Mouse (Mus musculus): ENCODE data around the gene Naa15. TPM values are rescaled to one million over a fixed set of nuclear protein-coding genes. Genes with fewer than 3 reads are reported as not detected.
"Not testable (repeated sequence)": the region's sequence is repeated elsewhere in the genome, so short reads cannot be mapped to it uniquely, and the experiment has no call there.

Naa15 gene
- polyA plus RNA-seq, 1 experiment: 6.7 TPM

DNA sequence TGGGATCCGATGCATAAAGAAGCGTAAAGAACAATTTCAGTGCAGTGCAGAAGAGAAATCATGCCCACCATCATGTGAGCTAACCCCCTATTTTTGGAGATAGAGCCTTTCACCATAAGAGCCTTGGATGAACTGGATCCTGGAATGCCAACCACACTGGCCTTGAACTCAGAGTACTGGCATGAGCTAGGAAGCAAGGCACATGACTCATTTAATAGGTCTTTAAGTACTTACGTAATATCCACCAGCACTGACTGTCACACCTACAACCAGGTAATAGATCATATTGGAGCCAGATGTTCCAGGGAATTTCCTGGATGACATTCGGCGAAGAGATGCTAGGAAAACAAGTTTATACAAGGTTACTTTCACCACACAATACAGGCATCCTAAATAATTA is 23.4 kb upstream of the Naa15 start:
- TF ChIP-seq CTCF (IDR thresholded peaks at IDR 0.05; ENCODE audit: borderline replicate concordance, control insufficient read depth, extremely low read depth, insufficient read depth, low read length, poor library complexity) (no peak), POLR2A (IDR thresholded peaks at IDR 0.05; ENCODE audit: control insufficient read depth, extremely low read depth, insufficient read depth, low read length, poor library complexity) (no peak)
- Histone ChIP-seq H3K27me3 (ENCODE audit: control insufficient read depth, insufficient read depth, low read length) (no peaks in the 10 kb centered on the region), H3K36me3 (ENCODE audit: control insufficient read depth, insufficient read depth, low read length) (no peaks in the 10 kb centered on the region), H3K4me3 (ENCODE audit: control insufficient read depth, insufficient read depth, low read length) (no peak overlapping the region), H3K27ac (ENCODE audit: control insufficient read depth, insufficient read depth, low read length) (no peak overlapping the region), H3K4me1 (replicated peaks; ENCODE audit: control insufficient read depth, insufficient read depth, low read length) (peaks cover 8% of the 10 kb centered on the region)
- WGBS: 95% methylated on average over 5 of the region's 5 CpGs
- DNase-seq: no peak

DNA sequence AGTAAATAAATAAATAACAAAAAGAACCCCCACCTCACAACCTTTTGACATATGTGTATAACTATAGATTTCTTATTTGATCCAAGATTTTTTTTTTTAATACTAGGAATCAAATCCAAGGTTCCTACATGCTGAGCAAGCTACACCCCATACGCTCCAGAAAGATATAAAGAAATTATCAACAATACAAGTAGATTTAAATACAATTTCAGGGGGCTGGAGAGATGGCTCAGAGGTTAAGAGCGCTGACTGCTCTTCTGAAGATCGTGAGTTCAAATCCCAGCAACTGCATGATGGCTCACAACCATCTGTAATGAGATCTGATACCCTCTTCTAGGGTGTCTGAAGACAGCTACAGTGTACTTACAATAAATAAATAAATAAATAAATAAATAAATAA is 21.9 kb upstream of the Naa15 start:
- not testable (repeated sequence) for H3K27me3 ChIP-seq (ENCODE audit: control insufficient read depth, insufficient read depth, low read length); DNase-seq; H3K4me1 ChIP-seq (replicated peaks; ENCODE audit: control insufficient read depth, insufficient read depth, low read length); H3K4me3 ChIP-seq (ENCODE audit: control insufficient read depth, insufficient read depth, low read length); H3K36me3 ChIP-seq (ENCODE audit: control insufficient read depth, insufficient read depth, low read length); H3K27ac ChIP-seq (ENCODE audit: control insufficient read depth, insufficient read depth, low read length)
- WGBS: 96% methylated on average over 3 of the region's 3 CpGs

DNA sequence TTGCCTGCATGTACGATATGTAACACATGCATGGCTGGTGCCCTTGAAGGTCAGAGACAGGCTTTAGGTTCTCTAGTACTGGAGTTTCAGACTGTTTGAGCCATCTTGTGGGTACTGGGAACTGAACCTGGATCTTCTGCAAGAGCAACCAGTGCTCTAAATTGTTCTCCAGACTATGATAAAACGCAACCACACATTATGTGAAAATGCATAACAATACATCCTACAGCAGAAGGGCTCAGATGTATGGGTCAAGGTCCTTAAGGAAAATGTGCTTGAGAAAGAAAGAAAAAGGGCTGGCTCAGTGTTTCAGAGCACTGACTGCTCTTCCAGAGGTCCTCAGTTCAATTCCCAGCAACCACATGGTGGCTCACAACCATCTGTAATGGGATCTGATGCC is 21.3 kb upstream of the Naa15 start:
- H3K27me3 ChIP-seq (ENCODE audit: control insufficient read depth, insufficient read depth, low read length): no peaks in the 10 kb centered on the region
- no peak overlapping the region for H3K27ac ChIP-seq (ENCODE audit: control insufficient read depth, insufficient read depth, low read length)
- DNase-seq: no peak
- no peak overlapping the region for H3K4me3 ChIP-seq (ENCODE audit: control insufficient read depth, insufficient read depth, low read length)
- WGBS: 100% methylated on average over 2 of the region's 2 CpGs
- TF ChIP-seq CTCF (IDR thresholded peaks at IDR 0.05; ENCODE audit: borderline replicate concordance, control insufficient read depth, extremely low read depth, insufficient read depth, low read length, poor library complexity) (no peak), POLR2A (IDR thresholded peaks at IDR 0.05; ENCODE audit: control insufficient read depth, extremely low read depth, insufficient read depth, low read length, poor library complexity) (no peak)
- no peaks in the 10 kb centered on the region for H3K36me3 ChIP-seq (ENCODE audit: control insufficient read depth, insufficient read depth, low read length)
- peaks cover 9% of the 10 kb centered on the region for H3K4me1 ChIP-seq (replicated peaks; ENCODE audit: control insufficient read depth, insufficient read depth, low read length)

DNA sequence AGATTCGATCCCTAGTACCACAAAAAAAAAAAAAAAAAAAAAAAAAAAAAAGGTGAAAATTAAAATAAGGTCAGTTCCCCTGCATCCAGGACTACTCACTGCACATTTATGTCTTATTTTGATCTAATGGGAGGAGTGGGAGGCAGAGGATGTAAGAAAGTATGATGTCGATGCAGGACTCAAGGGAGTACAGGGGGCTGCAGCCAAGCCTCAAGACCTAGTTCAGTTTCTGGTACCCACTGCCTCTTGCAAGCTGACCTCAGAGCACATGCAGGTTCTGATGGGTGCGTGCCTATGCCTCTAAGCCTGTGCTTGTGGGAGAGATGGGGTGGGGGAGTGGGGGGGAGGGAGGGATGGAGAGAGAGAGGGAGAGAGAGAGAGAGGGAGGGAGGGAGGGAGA is 20.1 kb upstream of the Naa15 start:
- H3K4me1 ChIP-seq (replicated peaks; ENCODE audit: control insufficient read depth, insufficient read depth, low read length): peaks cover 5% of the 10 kb centered on the region
- no peaks in the 10 kb centered on the region; the same call in 1 of the 2 replicates for H3K27me3 ChIP-seq (ENCODE audit: control insufficient read depth, insufficient read depth, low read length)
- H3K36me3 ChIP-seq (ENCODE audit: control insufficient read depth, insufficient read depth, low read length): no peaks in the 10 kb centered on the region
- WGBS: 85% methylated on average over 3 of the region's 3 CpGs
- no peak overlapping the region for H3K4me3 ChIP-seq (ENCODE audit: control insufficient read depth, insufficient read depth, low read length)
- H3K27ac ChIP-seq (ENCODE audit: control insufficient read depth, insufficient read depth, low read length): no peak overlapping the region
- TF ChIP-seq CTCF (IDR thresholded peaks at IDR 0.05; ENCODE audit: borderline replicate concordance, control insufficient read depth, extremely low read depth, insufficient read depth, low read length, poor library complexity) (no peak), POLR2A (IDR thresholded peaks at IDR 0.05; ENCODE audit: control insufficient read depth, extremely low read depth, insufficient read depth, low read length, poor library complexity) (no peak)
- DNase-seq: no peak

- TF ChIP-seq CTCF (IDR thresholded peaks at IDR 0.05; ENCODE audit: borderline replicate concordance, control insufficient read depth, extremely low read depth, insufficient read depth, low read length, poor library complexity) (no peak), POLR2A (IDR thresholded peaks at IDR 0.05; ENCODE audit: control insufficient read depth, extremely low read depth, insufficient read depth, low read length, poor library complexity) (no peak)
- Histone ChIP-seq H3K36me3 (ENCODE audit: control insufficient read depth, insufficient read depth, low read length) (no peaks in the 10 kb centered on the region), H3K4me1 (replicated peaks; ENCODE audit: control insufficient read depth, insufficient read depth, low read length) (peaks cover 5% of the 10 kb centered on the region), H3K27ac (ENCODE audit: control insufficient read depth, insufficient read depth, low read length) (no peak overlapping the region), H3K4me3 (ENCODE audit: control insufficient read depth, insufficient read depth, low read length) (no peak overlapping the region), H3K27me3 (ENCODE audit: control insufficient read depth, insufficient read depth, low read length) (no peaks in the 10 kb centered on the region; the same call in 1 of the 2 replicates)
- DNase-seq: no peak
- 83% methylated on average over 19 of the region's 19 CpGs for WGBS
Observed at GRCm38 (mm10) chr3:51395461-51396145, 19.3 kb upstream of the Naa15 start.

- peaks cover 5% of the 10 kb centered on the region for H3K4me1 ChIP-seq (replicated peaks; ENCODE audit: control insufficient read depth, insufficient read depth, low read length)
- no peak within 1 kb of the TSS for H3K27ac ChIP-seq (ENCODE audit: control insufficient read depth, insufficient read depth, low read length)
- 7% methylated on average over 41 of the region's 41 CpGs for WGBS
- no peaks in the 10 kb centered on the region; the same call in 1 of the 2 replicates for H3K27me3 ChIP-seq (ENCODE audit: control insufficient read depth, insufficient read depth, low read length)
- DNase-seq: peak; percentile 68
- no peak for TF ChIP-seq POLR2A (IDR thresholded peaks at IDR 0.05; ENCODE audit: control insufficient read depth, extremely low read depth, insufficient read depth, low read length, poor library complexity)
- no peak for TF ChIP-seq CTCF (IDR thresholded peaks at IDR 0.05; ENCODE audit: borderline replicate concordance, control insufficient read depth, extremely low read depth, insufficient read depth, low read length, poor library complexity)
- H3K36me3 ChIP-seq (ENCODE audit: control insufficient read depth, insufficient read depth, low read length): no peaks in the 10 kb centered on the region
- peak within 1 kb of the TSS; percentile 48 for H3K4me3 ChIP-seq (ENCODE audit: control insufficient read depth, insufficient read depth, low read length)
Observed at GRCm38 (mm10) chr3:51396219-51397068, 18.5 kb upstream of the Naa15 start, which contains the start of gene Mgarp. Mgarp (minus strand) TSS chr3:51396738.

All from thymus, adult 2 months (tissue).